Mouse (Mus musculus) stomach, postnatal 0 days (tissue): ENCODE results near the gene Fuz. TPM values are rescaled to one million over a fixed set of nuclear protein-coding genes. Genes with fewer than 3 reads are reported as not detected.

Experiments used
- ATAC-seq: fragments of 200-750 bp; cut with Nextera tagmentation; 2 replicates; pipeline ENCODE4 v1.8.0; 2017; ENCODE audit not compliant: low FRiP score, low TSS enrichment
- DNase-seq: peaks from one replicate; pipeline ENCODE4 v3.0.0-alpha.2; 2016; ENCODE audit warnings: low spot score
- H3K27ac ChIP-seq: fragments of 300-500 bp; sonication (generic); replicated peaks from 2 replicates; pipeline ENCODE4 v1.5.1; 2014; ENCODE audit warnings: mild to moderate bottlenecking, control low read depth
- H3K27me3 ChIP-seq: fragments of 300-500 bp; sonication (generic); 2 replicates; pipeline ENCODE4 v1.6.1; 2014; ENCODE audit warnings: low read length; ENCODE audit not compliant: control insufficient read depth, insufficient read depth
- H3K36me3 ChIP-seq: fragments of 300-500 bp; sonication (generic); 2 replicates; pipeline ENCODE4 v1.6.1; 2014; ENCODE audit warnings: low read length, mixed read lengths; ENCODE audit not compliant: control insufficient read depth, insufficient read depth
- H3K4me1 ChIP-seq: fragments of 300-500 bp; sonication (generic); replicated peaks from 2 replicates; pipeline ENCODE4 v1.6.1; 2014; ENCODE audit warnings: antibody characterized with exemption; ENCODE audit not compliant: control insufficient read depth, insufficient read depth
- H3K4me2 ChIP-seq: fragments of 300-500 bp; sonication (generic); replicated peaks from 2 replicates; pipeline ENCODE4 v1.6.1; 2014; ENCODE audit warnings: low read depth, mild to moderate bottlenecking, control low read depth, moderate library complexity
- H3K4me3 ChIP-seq: fragments of 300-500 bp; sonication (generic); 2 replicates; pipeline ENCODE4 v1.5.1; 2014; ENCODE audit warnings: low read depth, low read length, control low read depth
- H3K9ac ChIP-seq: fragments of 300-500 bp; sonication (generic); 2 replicates; pipeline ENCODE4 v1.6.1; 2014; ENCODE audit warnings: mild to moderate bottlenecking, low read length, control low read depth, mixed read lengths
- H3K9me3 ChIP-seq: fragments of 300-500 bp; sonication (generic); 2 replicates; pipeline ENCODE4 v1.6.1; 2016; ENCODE audit warnings: low read length; ENCODE audit not compliant: control insufficient read depth
- CTCF ChIP-seq: IDR thresholded peaks from 2 replicates; pipeline ENCODE4 v1.5.1; 2016; ENCODE audit warnings: antibody characterized with exemption, low read depth, mild to moderate bottlenecking, moderate library complexity
- EP300 ChIP-seq: optimal IDR thresholded peaks from 2 replicates; pipeline ENCODE3; 2016; ENCODE audit warnings: antibody characterized with exemption
- WGBS: fragments of 180-500 bp; shearing (Covaris S2); extraction: QIAGEN DNeasy Blood & Tissue Kit; methylation state at CpG from one replicate; pipeline ENCODE4 v1.1.7; 2014; 5-methylcytosine and 5-hydroxymethylcytosine counted together
- polyA plus RNA-seq: library from polyadenylated mRNA; unstranded; fragments of >200 nt; fragmentation: Nextera tagmentation; extraction: Ambion mirVana; gene quantifications from 2 replicates; pipeline ENCODE4 v1.2.1, GENCODE M21; 2015

The Fuz gene
- 13.1 and 15.6 TPM in 2 replicates for polyA plus RNA-seq

GRCm38 (mm10) chr7:44895593-44896434, at the start of gene Fuz:
Fuz (plus strand) TSS chr7:44896079.
- H3K4me1 ChIP-seq, result peaks cover under 1% of the 10 kb centered on the region; the same call in 1 of the 2 replicates
- H3K27ac ChIP-seq, result peak within 1 kb of the TSS; percentile 86
- peak within 1 kb of the TSS; percentile 72 for H3K4me2 ChIP-seq
- peak; percentile 81 for TF ChIP-seq EP300
- peak; percentile 76 for TF ChIP-seq CTCF
- WGBS, result under 1% methylated on average over 34 of the region's 34 CpGs
- peak within 1 kb of the TSS; percentile 67 for H3K9ac ChIP-seq
- peak within 1 kb of the TSS; percentile 65 for H3K4me3 ChIP-seq
- H3K36me3 ChIP-seq, result peaks cover 5% of the 10 kb centered on the region
- ATAC-seq, result peak; percentile 55
- H3K9me3 ChIP-seq, result no peaks in the 10 kb centered on the region
- peak; percentile 88 for DNase-seq
- no peaks in the 10 kb centered on the region for H3K27me3 ChIP-seq

DNA sequence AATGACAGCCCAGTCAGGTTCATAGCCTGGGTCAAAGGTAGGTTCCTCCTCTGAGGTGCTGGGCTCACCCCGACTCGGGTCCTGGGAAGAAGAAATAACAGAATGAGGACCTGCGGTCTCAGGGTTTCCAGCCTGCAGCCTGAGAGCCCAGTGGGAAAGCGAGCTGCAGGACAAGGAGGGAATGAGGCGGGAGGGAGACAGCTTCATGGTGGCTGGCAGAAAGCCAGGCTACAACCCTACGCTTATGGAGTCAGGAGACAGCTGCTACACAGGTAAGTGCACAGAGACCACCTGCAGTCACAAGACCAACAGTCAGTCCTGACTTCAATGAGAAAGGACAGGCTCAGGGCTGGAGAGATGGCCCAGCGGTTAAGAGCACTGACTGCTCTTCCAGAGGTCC, 49.1 kb upstream of the Fuz start:
- ATAC-seq (no peak), DNase-seq (no peak)
- H3K9me3 ChIP-seq, result no peaks in the 10 kb centered on the region
- H3K27ac ChIP-seq, result no peak overlapping the region
- H3K27me3 ChIP-seq, result no peaks in the 10 kb centered on the region
- WGBS, result 90% methylated on average over 7 of the region's 7 CpGs
- peaks cover 9% of the 10 kb centered on the region for H3K4me1 ChIP-seq
- no peak for TF ChIP-seq CTCF
- TF ChIP-seq EP300, result no peak
- no peak overlapping the region for H3K4me2 ChIP-seq
- H3K36me3 ChIP-seq, result peaks cover 31% of the 10 kb centered on the region
- H3K4me3 ChIP-seq, result no peak overlapping the region
- no peak overlapping the region for H3K9ac ChIP-seq

DNA sequence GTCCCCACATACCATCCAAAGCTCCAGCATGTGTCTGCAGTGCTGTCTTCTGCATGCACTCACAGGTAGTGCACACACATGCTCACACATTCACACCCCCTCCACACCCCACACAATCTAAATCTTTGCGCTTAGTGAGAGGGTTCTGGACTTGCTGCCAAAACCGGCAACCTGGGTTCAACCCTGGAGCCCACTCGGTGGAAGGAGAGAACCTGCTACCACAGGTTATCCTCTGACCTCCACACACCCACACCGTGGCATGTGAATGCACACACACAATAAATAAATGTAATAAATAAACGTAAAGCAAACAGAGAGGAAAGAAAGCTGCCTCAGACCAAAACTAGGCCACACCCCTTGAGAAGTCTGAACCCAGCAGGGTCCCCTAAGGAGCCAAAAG, 48.1 kb upstream of the Fuz start:
- DNase-seq (no peak), ATAC-seq (no peak)
- no peaks in the 10 kb centered on the region for H3K27me3 ChIP-seq
- H3K36me3 ChIP-seq, result peaks cover 25% of the 10 kb centered on the region
- peak overlapping the region; percentile 98; the same call in 1 of the 2 replicates for H3K27ac ChIP-seq
- peaks cover 9% of the 10 kb centered on the region for H3K4me1 ChIP-seq
- no peak for TF ChIP-seq EP300
- no peak for TF ChIP-seq CTCF
- H3K4me2 ChIP-seq, result peak overlapping the region; percentile 50
- H3K9me3 ChIP-seq, result no peaks in the 10 kb centered on the region
- peak overlapping the region; percentile 81 for H3K4me3 ChIP-seq
- peak overlapping the region; percentile 61 for H3K9ac ChIP-seq
- WGBS, result 44% methylated on average over 5 of the region's 5 CpGs

DNA sequence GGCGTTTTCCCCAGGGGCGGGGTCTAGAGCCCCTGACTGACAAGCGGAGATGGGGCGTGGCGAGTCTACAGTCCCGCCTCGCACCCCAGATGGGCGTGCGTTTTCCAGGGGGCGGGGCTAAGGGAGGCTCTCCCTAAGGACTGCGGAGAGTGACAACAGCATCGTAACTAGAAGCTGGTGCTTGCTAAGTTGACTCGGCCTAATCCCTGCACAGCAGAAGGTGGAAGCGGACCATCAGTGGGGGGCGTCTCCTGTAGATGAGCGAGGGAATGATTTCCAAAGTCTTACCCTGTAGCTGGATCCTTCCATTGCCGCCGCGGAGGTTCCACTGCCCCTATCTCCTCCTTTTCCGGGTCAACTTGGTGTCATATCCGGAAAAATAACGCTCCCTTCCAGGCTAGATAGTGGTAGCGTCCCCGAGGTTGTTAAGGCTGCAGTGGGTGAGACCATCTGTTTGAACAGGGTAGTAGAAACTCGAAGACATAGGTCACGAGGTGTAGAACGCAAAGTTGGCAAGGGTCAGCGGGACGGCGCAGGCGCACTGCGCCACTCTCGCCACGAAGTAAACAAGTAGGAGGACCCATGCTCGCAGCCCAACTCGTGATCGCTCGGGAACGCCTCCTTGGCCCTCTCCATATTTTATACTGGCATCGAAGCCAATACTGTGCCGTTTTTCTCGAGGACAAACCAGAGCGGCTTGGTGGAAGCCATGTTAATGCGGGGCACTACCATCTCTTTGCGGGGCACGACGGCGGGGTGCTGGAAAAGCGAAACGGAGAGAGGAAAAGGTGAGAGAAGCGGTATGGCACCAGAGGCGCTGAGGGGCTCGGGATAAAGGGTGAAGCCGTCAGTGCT, 47.1 kb upstream of the Fuz start, which contains the start of the genes Akt1s1 and Tbc1d17:
Akt1s1 (plus strand) TSS at position 431 of the 855 bp plus-strand sequence.
Tbc1d17 (minus strand) TSS at position 519 of the 855 bp plus-strand sequence.
- no peaks in the 10 kb centered on the region for H3K27me3 ChIP-seq
- DNase-seq, result peak; percentile 98
- H3K9ac ChIP-seq, result peak within 1 kb of the TSS; percentile 88
- TF ChIP-seq EP300 (peak; percentile 70), CTCF (no peak)
- peak within 1 kb of the TSS; percentile 83 for H3K4me2 ChIP-seq
- ATAC-seq, result peak; percentile 90
- peaks cover 12% of the 10 kb centered on the region for H3K4me1 ChIP-seq
- H3K36me3 ChIP-seq, result peaks cover 19% of the 10 kb centered on the region
- H3K27ac ChIP-seq, result peak within 1 kb of the TSS; percentile 98
- no peaks in the 10 kb centered on the region for H3K9me3 ChIP-seq
- WGBS, result under 1% methylated on average over 54 of the region's 54 CpGs
- peak within 1 kb of the TSS; percentile 81 for H3K4me3 ChIP-seq

DNA sequence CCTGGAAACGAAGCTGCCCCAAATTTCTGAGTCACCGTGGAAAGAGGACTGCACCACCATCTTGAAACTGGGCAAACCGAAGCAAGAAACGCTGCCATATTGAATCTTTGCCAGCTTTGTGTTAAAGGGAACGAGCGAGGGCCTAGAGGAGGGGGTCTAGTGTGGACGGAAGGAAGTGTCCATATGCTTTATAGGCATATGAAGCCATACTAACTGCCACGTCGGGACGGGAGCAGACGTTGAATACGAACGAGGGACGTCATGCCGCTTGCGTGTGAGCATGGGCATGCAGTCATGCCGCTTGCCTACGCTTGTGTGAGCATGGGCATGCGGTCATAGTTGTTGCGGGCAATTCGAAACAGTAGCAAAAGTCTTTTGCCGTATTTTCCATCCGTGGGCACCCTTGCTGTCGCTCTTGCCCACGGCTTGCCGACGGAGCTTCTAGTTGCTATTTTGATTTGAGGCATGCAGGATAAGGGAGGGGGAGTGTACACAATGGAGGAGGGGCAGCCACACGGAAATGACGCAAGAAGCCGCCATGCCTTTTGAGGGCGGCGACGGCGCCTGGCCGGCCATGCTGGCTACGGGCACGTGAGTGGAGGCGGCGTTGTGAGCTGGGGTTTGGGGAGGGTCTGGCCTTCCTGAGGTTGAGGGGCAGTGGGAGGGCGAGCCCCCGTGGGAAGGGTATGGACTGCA, 46.3 kb upstream of the Fuz start:
- H3K9me3 ChIP-seq, result no peaks in the 10 kb centered on the region
- under 1% methylated on average over 41 of the region's 41 CpGs for WGBS
- H3K27me3 ChIP-seq, result no peaks in the 10 kb centered on the region
- peaks cover 12% of the 10 kb centered on the region for H3K4me1 ChIP-seq
- peak overlapping the region; percentile 83 for H3K4me2 ChIP-seq
- DNase-seq (peak; percentile 92), ATAC-seq (peak; percentile 57)
- peak overlapping the region; percentile 81 for H3K4me3 ChIP-seq
- H3K9ac ChIP-seq, result peak overlapping the region; percentile 88
- H3K27ac ChIP-seq, result peak overlapping the region; percentile 98
- peaks cover 15% of the 10 kb centered on the region for H3K36me3 ChIP-seq
- TF ChIP-seq EP300 (no peak), CTCF (no peak)
